Mouse (Mus musculus): ENCODE measurements around the gene Nubp1.

Nubp1 gene

GRCm38 (mm10) chr16:10468201-10468600, 56.5 kb downstream of the Nubp1 start:
- no peak for DNase-seq (ENCODE audit: low spot score)

- DNase-seq (ENCODE audit: low spot score): no peak
Measured at GRCm38 (mm10) chr16:10471950-10472349, 60.2 kb downstream of the Nubp1 start.
